Mouse (Mus musculus) skeletal muscle tissue, adult 2 months (tissue): Measurements from ENCODE around the gene Mdfi.

Experiments
- DNase-seq: peaks from one replicate; pipeline ENCODE4 v3.0.0-alpha.2; 2012; ENCODE audit warnings: low read depth, low spot score

Mdfi gene

DNA sequence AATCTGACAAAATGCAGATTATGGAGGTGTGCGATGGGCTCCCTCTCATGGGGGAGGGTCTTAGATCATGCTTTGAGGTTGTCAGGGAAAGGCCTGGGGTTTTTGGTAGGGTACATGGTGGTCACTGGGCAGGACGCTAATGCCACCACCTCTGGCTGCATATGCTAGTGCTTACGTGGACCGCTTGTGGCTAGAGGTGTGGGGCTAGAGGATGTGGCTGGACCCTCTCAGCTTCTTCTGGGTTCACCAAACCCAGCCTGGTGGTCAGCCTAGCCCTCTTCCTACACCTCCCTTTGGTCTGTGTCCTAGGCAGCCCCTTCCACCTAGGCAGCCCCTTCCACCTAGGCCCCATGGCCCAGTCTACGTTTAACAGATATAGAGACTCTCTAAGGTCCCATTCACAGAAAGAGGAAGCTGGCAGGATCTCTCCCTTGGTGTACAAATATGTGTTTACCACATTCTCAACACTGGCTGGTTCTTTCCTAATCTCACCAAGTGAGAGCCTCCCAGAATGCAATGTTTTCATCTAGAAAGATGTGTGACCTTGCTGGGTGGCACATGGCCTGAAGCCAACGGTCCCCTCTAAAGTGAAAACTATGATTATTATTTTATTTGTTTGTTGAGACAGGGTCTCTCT is 68.0 kb downstream of the Mdfi start:
- DNase-seq, result no peak

DNA sequence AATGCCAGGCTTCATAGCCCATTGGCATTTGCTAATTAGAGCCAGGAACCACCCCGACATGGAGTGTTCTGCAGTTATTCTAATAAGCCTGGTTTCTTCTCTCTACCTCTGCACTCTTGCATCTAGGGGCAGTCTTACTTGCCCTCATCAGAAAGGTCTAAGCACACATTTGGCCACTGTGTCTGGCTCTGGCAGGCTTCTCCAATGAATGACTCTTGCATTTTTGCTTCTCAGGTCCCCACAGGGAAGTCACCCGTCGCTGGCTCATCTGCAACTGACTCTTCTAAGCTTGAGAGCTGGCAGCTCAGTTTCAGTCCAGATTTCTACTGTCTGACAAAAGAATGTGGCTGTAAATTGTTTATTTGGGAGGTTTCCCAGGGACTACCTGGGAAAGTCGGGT is 68.5 kb downstream of the Mdfi start:
- no peak for DNase-seq
